Mouse (Mus musculus) CH12.LX (cell line): ENCODE measurements around the gene Pcca.

Experiments
- BHLHE40 ChIP-seq: IDR thresholded peaks from 2 replicates; pipeline ENCODE4 v1.6.1; 2011; ENCODE audit warnings: mild to moderate bottlenecking, low read depth, low read length, improper control_type of control experiment
- EP300 ChIP-seq: IDR thresholded peaks from 2 replicates; pipeline ENCODE4 v1.6.1; 2011; ENCODE audit warnings: low read length, improper control_type of control experiment
- NELFE ChIP-seq: IDR thresholded peaks from 2 replicates; pipeline ENCODE4 v1.6.1; 2011; ENCODE audit warnings: low read depth, low read length, improper control_type of control experiment
- POLR2A ChIP-seq: IDR thresholded peaks from 2 replicates; pipeline ENCODE4 v1.6.1; 2011; ENCODE audit warnings: low read depth, mild to moderate bottlenecking, improper control_type of control experiment, low read length

DNA sequence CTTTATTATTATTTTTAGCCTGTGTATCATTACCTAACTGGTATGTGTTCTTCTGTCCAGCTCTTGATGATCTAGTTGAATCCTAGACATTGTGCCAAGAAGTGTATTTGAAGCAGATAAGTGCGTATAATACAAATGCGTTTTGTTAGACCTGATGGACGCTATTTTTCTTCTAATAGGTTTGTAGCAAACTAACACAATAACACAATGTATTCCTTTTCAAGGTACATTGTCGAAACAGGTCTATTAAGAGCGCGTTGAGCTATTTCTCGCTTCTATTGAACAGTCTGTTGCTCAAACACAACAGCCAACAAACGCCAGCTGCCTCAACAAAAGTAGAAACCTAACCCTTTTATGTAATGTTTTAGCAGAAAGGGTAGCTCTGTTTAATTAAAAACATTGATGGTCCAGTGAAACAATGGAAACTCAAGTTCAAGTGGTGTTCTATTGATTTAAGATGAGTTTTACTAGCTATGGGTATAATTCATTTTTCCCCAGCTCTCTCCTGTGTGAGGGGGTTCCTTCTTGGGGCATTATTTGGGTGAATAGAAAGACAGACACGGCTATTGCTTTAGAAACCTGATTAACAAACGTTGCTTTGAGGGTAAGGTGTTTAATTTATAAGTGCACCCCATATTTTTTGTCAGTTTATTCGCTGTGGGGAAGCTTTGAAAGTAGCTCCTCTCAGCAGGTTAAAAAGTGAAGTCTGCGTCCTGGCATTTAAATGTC, 44.3 kb upstream of the Pcca start:
- no peak for TF ChIP-seq POLR2A
- no peak for TF ChIP-seq BHLHE40
- no peak for TF ChIP-seq EP300
- no peak for TF ChIP-seq NELFE
